Mouse (Mus musculus) MEL (cell line): ENCODE results near the gene Abl2. TPM values are rescaled to one million over a fixed set of nuclear protein-coding genes. Genes with fewer than 3 reads are reported as not detected.

Experiments
- DNase-seq: peaks from one replicate; pipeline ENCODE4 v3.0.0; 2011; ENCODE audit warnings: low read depth, low spot score
- H3K27ac ChIP-seq: 2 replicates; pipeline ENCODE4 v1.5.1; 2012; ENCODE audit warnings: low read depth, mild to moderate bottlenecking, control low read depth, low read length, moderate library complexity; ENCODE audit not compliant: control insufficient read depth
- H3K27me3 ChIP-seq, 2 experiments: fragments of 150-350 bp in 1 of 2; sonication (generic) in 1 of 2; 2 replicates each; pipeline ENCODE4 v1.6.1; 2012; ENCODE audit warnings: low read length in 2 of 2, mild to moderate bottlenecking in 2 of 2, improper control_type of control experiment in 1 of 2, moderate library complexity in 1 of 2; ENCODE audit not compliant: insufficient read depth in 2 of 2, control insufficient read depth in 1 of 2
- H3K36me3 ChIP-seq, 2 experiments: 2 replicates each; pipeline ENCODE4 v1.6.1; 2012 to 2014; ENCODE audit warnings: low read length in 2 of 2, improper control_type of control experiment in 1 of 2, inconsistent platforms in 1 of 2, mild to moderate bottlenecking in 1 of 2; ENCODE audit not compliant: insufficient read depth in 2 of 2, control insufficient read depth in 1 of 2
- H3K4me1 ChIP-seq, 2 experiments: fragments of 150-350 bp in 1 of 2; sonication (generic) in 1 of 2; 2 replicates each; pipeline ENCODE4 v1.6.1; 2012; ENCODE audit warnings: low read length in 2 of 2, improper control_type of control experiment in 1 of 2, mild to moderate bottlenecking in 1 of 2; ENCODE audit not compliant: insufficient read depth in 2 of 2, control insufficient read depth in 1 of 2
- H3K4me3 ChIP-seq, 2 experiments: fragments of 150-350 bp in 1 of 2; sonication (generic) in 1 of 2; 2 replicates each; pipeline ENCODE4 v1.5.1; 2012; ENCODE audit warnings: low read depth in 2 of 2, low read length in 2 of 2, mild to moderate bottlenecking in 2 of 2, moderate library complexity in 2 of 2, control low read depth in 1 of 2, improper control_type of control experiment in 1 of 2; ENCODE audit not compliant: control insufficient read depth in 1 of 2, insufficient read depth in 1 of 2
- H3K79me2 ChIP-seq: 2 replicates; pipeline ENCODE4 v1.6.1; 2012; ENCODE audit warnings: mild to moderate bottlenecking, low read length, moderate library complexity; ENCODE audit not compliant: control insufficient read depth, poor library complexity, insufficient read depth
- H3K9ac ChIP-seq: 2 replicates; pipeline ENCODE4 v1.6.1; 2012; ENCODE audit warnings: low read depth, mild to moderate bottlenecking, control low read depth, low read length, moderate library complexity; ENCODE audit not compliant: control insufficient read depth, poor library complexity, severe bottlenecking
- H3K9me3 ChIP-seq: fragments of 150-350 bp; sonication (generic); replicated peaks from 2 replicates; pipeline ENCODE4 v1.6.1; 2012; ENCODE audit warnings: mild to moderate bottlenecking, low read length, improper control_type of control experiment, moderate library complexity; ENCODE audit not compliant: insufficient read depth
- BHLHE40 ChIP-seq: IDR thresholded peaks from 2 replicates; pipeline ENCODE4 v1.6.1; 2012; ENCODE audit warnings: low read depth, mild to moderate bottlenecking, inconsistent platforms, low read length, improper control_type of control experiment, borderline replicate concordance
- CHD1 ChIP-seq: IDR thresholded peaks from 2 replicates; pipeline ENCODE4 v1.6.1; 2012; ENCODE audit warnings: low read depth, mild to moderate bottlenecking, inconsistent platforms, low read length, improper control_type of control experiment
- GATA1 ChIP-seq: IDR thresholded peaks from 2 replicates; pipeline ENCODE4 v1.6.1; 2011; ENCODE audit warnings: low read depth, low read length, improper control_type of control experiment
- HCFC1 ChIP-seq: IDR thresholded peaks from 2 replicates; pipeline ENCODE4 v1.6.1; 2012; ENCODE audit warnings: low read depth, mild to moderate bottlenecking, inconsistent platforms, low read length, improper control_type of control experiment, moderate library complexity
- MAX ChIP-seq: IDR thresholded peaks from 2 replicates; pipeline ENCODE4 v1.6.1; 2011; ENCODE audit warnings: low read length, improper control_type of control experiment
- MXI1 ChIP-seq: IDR thresholded peaks from 2 replicates; pipeline ENCODE4 v1.6.1; 2011; ENCODE audit warnings: mild to moderate bottlenecking, low read depth, low read length, improper control_type of control experiment
- NELFE ChIP-seq: IDR thresholded peaks from 2 replicates; pipeline ENCODE4 v1.6.1; 2011; ENCODE audit warnings: low read depth, low read length, improper control_type of control experiment
- POLR2A ChIP-seq, 2 experiments: IDR thresholded peaks; 2 replicates each; pipeline ENCODE4 v1.6.1; 2011 to 2012; ENCODE audit warnings: low read length in 2 of 2, mild to moderate bottlenecking in 2 of 2, control low read depth in 1 of 2, improper control_type of control experiment in 1 of 2, low read depth in 1 of 2, moderate library complexity in 1 of 2; ENCODE audit not compliant: control insufficient read depth in 1 of 2, insufficient read depth in 1 of 2, poor library complexity in 1 of 2
- POLR2AphosphoS2 ChIP-seq: IDR thresholded peaks from 2 replicates; pipeline ENCODE4 v1.6.1; 2011; ENCODE audit warnings: low read length, improper control_type of control experiment
- POLR2AphosphoS5 ChIP-seq: IDR thresholded peaks from 2 replicates; pipeline ENCODE4 v1.6.1; 2012; ENCODE audit warnings: low read depth, borderline replicate concordance, mild to moderate bottlenecking, inconsistent platforms, low read length, moderate library complexity, mixed read lengths
- SIN3A ChIP-seq: IDR thresholded peaks from 2 replicates; pipeline ENCODE4 v1.6.1; 2012; ENCODE audit warnings: low read length, improper control_type of control experiment, inconsistent platforms
- SMC3 ChIP-seq: IDR thresholded peaks from 2 replicates; pipeline ENCODE4 v1.6.1; 2011; ENCODE audit warnings: low read depth, low read length, improper control_type of control experiment
- TBP ChIP-seq: IDR thresholded peaks from 2 replicates; pipeline ENCODE4 v1.8.0; 2011; ENCODE audit warnings: low read depth, low read length, improper control_type of control experiment
- UBTF ChIP-seq: IDR thresholded peaks from 2 replicates; pipeline ENCODE4 v1.6.1; 2012; ENCODE audit warnings: low read depth, mild to moderate bottlenecking, inconsistent platforms, low read length, improper control_type of control experiment, moderate library complexity, borderline replicate concordance; ENCODE audit not compliant: insufficient read depth
- USF1 ChIP-seq: IDR thresholded peaks from 2 replicates; pipeline ENCODE4 v1.6.1; 2014; ENCODE audit warnings: low read depth, mild to moderate bottlenecking, inconsistent platforms, low read length, improper control_type of control experiment, moderate library complexity
- polyA plus RNA-seq, 2 experiments: library from polyadenylated mRNA; stranded (reverse) in 1 of 2; unstranded in 1 of 2; fragments of >175 nt in 1 of 2; fragments of >200 nt in 1 of 2; gene quantifications; 2 replicates each; pipeline versions ENCODE4 v1.2.1 to v1.2.4; 2012; ENCODE audit warnings: low replicate concordance in 2 of 2, low read depth in 1 of 2; ENCODE audit not compliant: insufficient read length in 2 of 2, insufficient read depth in 1 of 2, missing spikeins in 1 of 2
- total RNA-seq: library from RNA; depleted of rRNA; stranded (reverse); fragments of 300-350 nt; gene quantifications from 2 replicates; pipeline ENCODE4 v1.2.3, GENCODE M21; 2012

Gene Abl2
- total and polyA plus RNA-seq, 3 experiments = 13.8 to 17.5 TPM; not detected in 1

DNA sequence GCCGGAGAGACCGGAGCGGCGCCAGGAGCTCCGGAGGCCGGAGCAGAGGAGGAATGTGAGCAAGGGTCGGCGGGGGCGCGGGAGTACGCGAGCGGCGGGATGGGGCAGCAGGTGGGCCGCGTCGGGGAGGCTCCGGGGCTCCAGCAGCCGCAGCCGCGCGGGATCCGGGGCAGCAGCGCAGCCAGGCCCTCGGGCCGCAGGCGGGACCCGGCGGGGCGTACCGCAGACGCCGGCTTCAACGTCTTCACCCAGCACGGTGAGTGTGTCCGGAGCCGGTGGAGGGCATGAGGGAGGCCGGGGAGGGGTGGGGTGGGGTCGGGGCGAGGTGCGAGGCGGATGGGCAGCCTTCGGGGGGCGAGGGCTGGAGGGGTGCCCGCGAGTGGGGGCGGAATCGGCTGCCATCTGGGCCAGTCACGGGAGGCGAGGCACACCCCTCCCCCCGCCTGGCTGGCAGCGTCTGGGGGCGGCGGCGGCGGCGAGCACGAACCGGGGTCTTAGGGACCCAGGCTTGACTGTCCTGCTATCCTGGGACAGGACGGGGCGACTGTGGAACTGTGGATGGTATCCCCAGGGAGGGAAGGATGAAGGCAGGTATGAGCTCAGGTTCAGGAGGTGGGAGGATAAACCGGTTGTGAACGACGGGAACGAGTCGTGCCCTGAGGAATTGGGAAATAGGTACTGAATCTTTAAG lies 509 bp downstream of the Abl2 start:
- Histone ChIP-seq H3K4me1 (peaks cover 0 to 5% of the 10 kb centered on the region in 2 experiments; a peak in 2 of 4 replicates), H3K27ac (peak overlapping the region; percentile 65), H3K27me3 (no peaks in the 10 kb centered on the region), H3K9me3 (no peaks in the 10 kb centered on the region), H3K9ac (peak overlapping the region; percentile 100), H3K4me3 (peak overlapping the region; percentile 74 to 91), H3K36me3 (peaks cover 2 to 9% of the 10 kb centered on the region in 2 experiments), H3K79me2 (peaks cover 38% of the 10 kb centered on the region)
- TF ChIP-seq TBP (no peak), POLR2AphosphoS5 (no peak), CHD1 (no peak), HCFC1 (no peak), SMC3 (no peak), BHLHE40 (peak; percentile 23; the same call in 1 of the 2 replicates), USF1 (no peak), UBTF (0 out of 2 replicates have a peak, but pooled peaks have one; percentile 55), POLR2A (IDR thresholded peaks at IDR 0.05; ENCODE audit: control insufficient read depth in 1 of 2, insufficient read depth in 1 of 2, low read depth in 1 of 2, low read length in 2 of 2, poor library complexity in 1 of 2) (no peak), NELFE (no peak), GATA1 (no peak), SIN3A (peak; percentile 33; the same call in 1 of the 2 replicates)
- DNase-seq = peak; percentile 51

GRCm38 (mm10) chr1:156559641-156560020 lies 1.0 kb downstream of the Abl2 start:
- no peaks in the 10 kb centered on the region for H3K9me3 ChIP-seq
- peaks cover 0 to 5% of the 10 kb centered on the region in 2 experiments; a peak in 2 of 4 replicates for H3K4me1 ChIP-seq
- peak overlapping the region; percentile 74 to 91 for H3K4me3 ChIP-seq
- no peak for TF ChIP-seq POLR2AphosphoS2
- TF ChIP-seq MXI1 = peak; percentile 45; the same call in 1 of the 2 replicates
- TF ChIP-seq NELFE = 0 out of 2 replicates have a peak, but pooled peaks have one; percentile 25
- TF ChIP-seq MAX = 0 out of 2 replicates have a peak, but pooled peaks have one; percentile 37
- TF ChIP-seq, all 39 proteins: peak for 3
- Histone ChIP-seq H3K36me3 (peaks cover 2 to 9% of the 10 kb centered on the region in 2 experiments), H3K27me3 (no peaks in the 10 kb centered on the region), H3K9ac (peak overlapping the region; percentile 100), H3K79me2 (peaks cover 39% of the 10 kb centered on the region), H3K27ac (no peak overlapping the region; the same call in 1 of the 2 replicates)
- no peak for DNase-seq
